Mouse (Mus musculus): Measurements from ENCODE around the gene Dhx58. TPM values are rescaled to one million over a fixed set of nuclear protein-coding genes. Genes with fewer than 3 reads are reported as not detected.

Gene Dhx58
- polyA plus RNA-seq, 1 experiment: 9.2 TPM

GRCm38 (mm10) chr11:100738066-100738604, 34.1 kb upstream of the Dhx58 start, which contains the start of gene Rab5c:
Rab5c (minus strand) TSS chr11:100738215.
- H3K4me1 ChIP-seq: peaks cover 56% of the 10 kb centered on the region
- H3K4me3 ChIP-seq (replicated peaks): peak within 1 kb of the TSS; percentile 99
- peak; percentile 58; the same call in 1 of the 2 replicates for TF ChIP-seq FLI1 (IDR thresholded peaks at IDR 0.05; ENCODE audit: low read length)
- peak; percentile 60; the same call in 1 of the 3 replicates for TF ChIP-seq GATA1 (IDR thresholded peaks at IDR 0.05; ENCODE audit: borderline replicate concordance, low read length)
- H3K9me3 ChIP-seq: no peaks in the 10 kb centered on the region
- no peaks in the 10 kb centered on the region for H3K27me3 ChIP-seq (replicated peaks)
- H3K36me3 ChIP-seq (replicated peaks; ENCODE audit: low read length): peaks cover 20% of the 10 kb centered on the region

- H3K27me3 ChIP-seq (replicated peaks): no peaks in the 10 kb centered on the region
- peaks cover 62% of the 10 kb centered on the region for H3K4me1 ChIP-seq
- H3K9me3 ChIP-seq: no peaks in the 10 kb centered on the region
- H3K36me3 ChIP-seq (replicated peaks; ENCODE audit: low read length): peaks cover 29% of the 10 kb centered on the region
- TF ChIP-seq GATA1 (IDR thresholded peaks at IDR 0.05; ENCODE audit: borderline replicate concordance, low read length) (no peak; the same call in 2 of the 3 replicates), FLI1 (IDR thresholded peaks at IDR 0.05; ENCODE audit: low read length) (no peak)
- peak overlapping the region; percentile 99 for H3K4me3 ChIP-seq (replicated peaks)
Observed at GRCm38 (mm10) chr11:100737105-100737733, 33.1 kb upstream of the Dhx58 start.

DNA sequence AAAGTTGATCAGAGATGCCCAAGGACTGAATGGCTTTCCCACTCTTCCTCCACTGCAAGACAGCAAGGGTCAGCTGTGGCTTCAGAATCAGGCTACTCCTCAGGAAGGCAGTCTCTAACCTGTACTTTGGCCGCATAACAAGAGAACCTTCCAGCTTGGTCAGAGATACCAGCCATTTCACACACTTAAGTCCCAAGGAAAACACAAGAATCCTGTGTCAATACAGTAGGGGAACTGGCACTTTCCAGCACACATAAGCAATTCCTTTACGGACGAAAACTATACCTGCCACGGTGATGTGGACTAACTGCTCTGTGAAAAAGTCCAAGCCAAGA, 32.6 kb upstream of the Dhx58 start:
- no peaks in the 10 kb centered on the region for H3K9me3 ChIP-seq
- TF ChIP-seq FLI1 (IDR thresholded peaks at IDR 0.05; ENCODE audit: low read length) (no peak), GATA1 (IDR thresholded peaks at IDR 0.05; ENCODE audit: borderline replicate concordance, low read length) (no peak)
- peaks cover 34% of the 10 kb centered on the region for H3K36me3 ChIP-seq (replicated peaks; ENCODE audit: low read length)
- H3K27me3 ChIP-seq (replicated peaks): no peaks in the 10 kb centered on the region
- H3K4me1 ChIP-seq: peaks cover 67% of the 10 kb centered on the region
- peak overlapping the region; percentile 99 for H3K4me3 ChIP-seq (replicated peaks)

GRCm38 (mm10) chr11:100735954-100736745, 32.1 kb upstream of the Dhx58 start:
- Histone ChIP-seq H3K27me3 (replicated peaks) (no peaks in the 10 kb centered on the region), H3K9me3 (no peaks in the 10 kb centered on the region), H3K4me1 (peaks cover 73% of the 10 kb centered on the region), H3K36me3 (replicated peaks; ENCODE audit: low read length) (peaks cover 40% of the 10 kb centered on the region), H3K4me3 (replicated peaks) (peak overlapping the region; percentile 99)
- no peak for TF ChIP-seq FLI1 (IDR thresholded peaks at IDR 0.05; ENCODE audit: low read length)
- no peak for TF ChIP-seq GATA1 (IDR thresholded peaks at IDR 0.05; ENCODE audit: borderline replicate concordance, low read length)

GRCm38 (mm10) chr11:100735134-100735865, 31.2 kb upstream of the Dhx58 start:
- no peak for TF ChIP-seq FLI1 (IDR thresholded peaks at IDR 0.05; ENCODE audit: low read length)
- TF ChIP-seq GATA1 (IDR thresholded peaks at IDR 0.05; ENCODE audit: borderline replicate concordance, low read length): no peak
- no peaks in the 10 kb centered on the region for H3K9me3 ChIP-seq
- no peaks in the 10 kb centered on the region for H3K27me3 ChIP-seq (replicated peaks)
- H3K4me1 ChIP-seq: peaks cover 81% of the 10 kb centered on the region
- peaks cover 48% of the 10 kb centered on the region for H3K36me3 ChIP-seq (replicated peaks; ENCODE audit: low read length)
- H3K4me3 ChIP-seq (replicated peaks): peak overlapping the region; percentile 99

- Histone ChIP-seq H3K4me3 (replicated peaks) (peak overlapping the region; percentile 54), H3K36me3 (replicated peaks; ENCODE audit: low read length) (peaks cover 80% of the 10 kb centered on the region), H3K9me3 (no peaks in the 10 kb centered on the region), H3K4me1 (peaks cover 94% of the 10 kb centered on the region), H3K27me3 (replicated peaks) (no peaks in the 10 kb centered on the region)
- TF ChIP-seq FLI1 (IDR thresholded peaks at IDR 0.05; ENCODE audit: low read length) (no peak), GATA1 (IDR thresholded peaks at IDR 0.05; ENCODE audit: borderline replicate concordance, low read length) (no peak)
Observed at GRCm38 (mm10) chr11:100730477-100731205, 26.6 kb upstream of the Dhx58 start.

DNA sequence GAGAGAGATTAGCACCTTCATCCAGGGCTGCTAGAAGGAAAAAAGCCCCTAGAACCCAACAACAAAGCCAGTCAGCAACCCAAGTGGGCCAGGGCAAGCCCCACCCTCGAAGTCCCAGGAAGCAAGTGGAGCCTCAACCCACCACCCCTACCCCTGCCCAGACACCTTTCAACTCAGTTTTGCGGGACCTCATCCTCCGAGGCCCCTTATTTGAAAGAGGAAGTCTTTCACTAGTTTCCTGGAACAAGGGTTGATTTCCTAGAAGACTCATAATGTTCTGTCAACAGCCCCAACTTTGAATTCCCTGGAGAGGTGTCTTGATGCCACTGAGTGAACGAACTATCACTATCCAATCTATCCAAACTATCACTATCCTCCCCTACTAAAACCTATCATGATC, 25.9 kb upstream of the Dhx58 start:
- peaks cover 82% of the 10 kb centered on the region for H3K36me3 ChIP-seq (replicated peaks; ENCODE audit: low read length)
- H3K9me3 ChIP-seq: no peaks in the 10 kb centered on the region
- H3K4me3 ChIP-seq (replicated peaks): no peak overlapping the region
- no peak for TF ChIP-seq GATA1 (IDR thresholded peaks at IDR 0.05; ENCODE audit: borderline replicate concordance, low read length)
- no peaks in the 10 kb centered on the region for H3K27me3 ChIP-seq (replicated peaks)
- H3K4me1 ChIP-seq: peaks cover 94% of the 10 kb centered on the region

GRCm38 (mm10) chr11:100728601-100729000, 24.5 kb upstream of the Dhx58 start:
- H3K36me3 ChIP-seq (replicated peaks; ENCODE audit: low read length): peaks cover 80% of the 10 kb centered on the region
- no peaks in the 10 kb centered on the region for H3K27me3 ChIP-seq (replicated peaks)
- peaks cover 97% of the 10 kb centered on the region for H3K4me1 ChIP-seq

DNA sequence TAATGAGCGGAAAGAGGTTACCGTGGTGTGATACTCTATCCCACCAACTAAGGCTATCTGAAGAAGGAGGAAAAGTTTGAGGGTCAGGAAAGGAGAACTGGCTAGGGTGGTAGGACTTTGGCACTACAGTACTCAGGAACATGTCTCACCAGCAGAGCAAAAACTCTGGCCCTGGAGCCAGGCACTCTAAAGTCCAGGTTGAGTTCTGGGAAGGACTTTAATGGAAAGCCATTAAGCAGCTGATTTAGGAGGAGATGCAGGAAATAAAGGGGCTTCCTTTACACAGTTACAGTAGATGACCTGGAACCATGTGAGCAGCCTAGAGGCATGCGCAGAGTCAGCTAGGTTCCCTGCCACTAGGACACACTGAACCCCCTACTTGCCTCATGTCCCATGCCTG, 23.1 kb upstream of the Dhx58 start:
- no peak overlapping the region for H3K4me3 ChIP-seq (replicated peaks)
- peaks cover 97% of the 10 kb centered on the region for H3K4me1 ChIP-seq
- peaks cover 73% of the 10 kb centered on the region for H3K36me3 ChIP-seq (replicated peaks; ENCODE audit: low read length)
- H3K9me3 ChIP-seq: no peaks in the 10 kb centered on the region
- TF ChIP-seq GATA1 (IDR thresholded peaks at IDR 0.05; ENCODE audit: borderline replicate concordance, low read length) (no peak), FLI1 (IDR thresholded peaks at IDR 0.05; ENCODE audit: low read length) (no peak)
- no peaks in the 10 kb centered on the region for H3K27me3 ChIP-seq (replicated peaks)

More at GRCm38 (mm10) chr11:100728601-100729000, 24.5 kb upstream of the Dhx58 start:
- no peaks in the 10 kb centered on the region for H3K9me3 ChIP-seq
- TF ChIP-seq GATA1 (IDR thresholded peaks at IDR 0.05; ENCODE audit: borderline replicate concordance, low read length) (no peak), FLI1 (IDR thresholded peaks at IDR 0.05; ENCODE audit: low read length) (no peak)
- H3K4me3 ChIP-seq (replicated peaks): no peak overlapping the region
